Mouse (Mus musculus) urinary bladder, postnatal 4 days (tissue): Measurements from ENCODE around the gene Stub1.
A peak's percentile ranks its signal among the peaks of the same experiment; 100 is the strongest.
"Not testable (repeated sequence)": the region's sequence is repeated elsewhere in the genome, so short reads cannot be mapped to it uniquely, and the experiment has no call there.

Experiments
- DNase-seq, 2 experiments: peaks; one replicate each; pipeline ENCODE4 v3.0.0; 2021 to 2022; ENCODE audit warnings: low spot score in 2 of 2

Gene Stub1

GRCm38 (mm10) chr17:25824362-25825142, 8.7 kb downstream of the Stub1 start:
- DNase-seq = no peak

GRCm38 (mm10) chr17:25823452-25823851, 9.8 kb downstream of the Stub1 start, which contains the start of gene Wdr24:
TSS of gene Wdr24 (plus strand) at chr17:25823627.
- DNase-seq = no peak

- DNase-seq = no peak
Measured at GRCm38 (mm10) chr17:25818851-25819780, 14.1 kb downstream of the Stub1 start.

- no peak for DNase-seq
Measured at GRCm38 (mm10) chr17:25817662-25818061, 15.5 kb downstream of the Stub1 start.

- peak; percentile 81 to 93 for DNase-seq
Measured at GRCm38 (mm10) chr17:25813471-25813870, 19.7 kb downstream of the Stub1 start.

- DNase-seq = no peak
Measured at GRCm38 (mm10) chr17:25810890-25811289, 22.3 kb downstream of the Stub1 start.

GRCm38 (mm10) chr17:25809606-25810340, 23.4 kb downstream of the Stub1 start:
- no peak for DNase-seq

GRCm38 (mm10) chr17:25808789-25809605, 24.2 kb downstream of the Stub1 start, which contains the start of gene Fbxl16:
TSS of gene Fbxl16 (plus strand) at chr17:25809085.
- no peak for DNase-seq

GRCm38 (mm10) chr17:25808028-25808427, 25.2 kb downstream of the Stub1 start:
- DNase-seq = no peak

GRCm38 (mm10) chr17:25807452-25807851, 25.8 kb downstream of the Stub1 start:
- not testable (repeated sequence) for DNase-seq

GRCm38 (mm10) chr17:25806507-25806906, 26.7 kb downstream of the Stub1 start:
- no peak for DNase-seq

- DNase-seq = no peak
Measured at GRCm38 (mm10) chr17:25802825-25803517, 30.2 kb downstream of the Stub1 start.

- DNase-seq = no peak
Measured at GRCm38 (mm10) chr17:25801029-25801428, 32.2 kb downstream of the Stub1 start.

GRCm38 (mm10) chr17:25796951-25797369, 36.2 kb downstream of the Stub1 start, which contains the start of gene Metrn:
TSS of gene Metrn (minus strand) at chr17:25797136.
- DNase-seq = peak; percentile 82 to 91

- DNase-seq = no peak
Measured at GRCm38 (mm10) chr17:25796211-25796771, 36.9 kb downstream of the Stub1 start.

- DNase-seq = no peak
Measured at GRCm38 (mm10) chr17:25795609-25796092, 37.6 kb downstream of the Stub1 start, which contains the start of gene AC134908.4. TSS of gene AC134908.4 (minus strand) at chr17:25795659.

- no peak for DNase-seq
Measured at GRCm38 (mm10) chr17:25794998-25795397, 38.2 kb downstream of the Stub1 start.

GRCm38 (mm10) chr17:25794197-25794596, 39.0 kb downstream of the Stub1 start:
- no peak for DNase-seq

GRCm38 (mm10) chr17:25792615-25793014, 40.6 kb downstream of the Stub1 start, which contains the start of gene Fam173a:
TSS of gene Fam173a (minus strand) at chr17:25792901.
- peak; percentile 78 to 79 for DNase-seq
